Mouse (Mus musculus): ENCODE measurements at regions not wholly inside any gene's neighbourhood (a gene's known extent, or its start where the extent isn't known, plus 50 kb on each side); places are given as distances from the start of the nearest gene placed in this dataset.
A peak's percentile ranks its signal among the peaks of the same experiment; 100 is the strongest.

- 60% methylated on average over 2 of the region's 2 CpGs for WGBS
- ATAC-seq, result 0 out of 2 replicates have a peak, but pooled peaks have one; percentile 52
- no peak overlapping the region for H3K4me3 ChIP-seq (ENCODE audit: low read length)
- H3K9ac ChIP-seq (ENCODE audit: low read depth, low read length), result no peak overlapping the region
- no peaks in the 10 kb centered on the region for H3K27me3 ChIP-seq (replicated peaks; ENCODE audit: control insufficient read depth, insufficient read depth, low read length)
- H3K4me1 ChIP-seq (ENCODE audit: control insufficient read depth, insufficient read depth, low read length), result no peaks in the 10 kb centered on the region
- H3K9me3 ChIP-seq (ENCODE audit: control insufficient read depth, low read length), result no peaks in the 10 kb centered on the region
- no peak overlapping the region for H3K27ac ChIP-seq (ENCODE audit: low read length)
- no peak overlapping the region for H3K4me2 ChIP-seq (ENCODE audit: low read depth, low read length)
- no peaks in the 10 kb centered on the region for H3K36me3 ChIP-seq (ENCODE audit: control insufficient read depth, insufficient read depth, low read length)
These were observed 239.1 kb upstream of the Sstr1 start for GRCm38 (mm10) chr12:57972484-57972883.
